Mouse (Mus musculus): ENCODE results near the gene Tmsb15a.

DNA sequence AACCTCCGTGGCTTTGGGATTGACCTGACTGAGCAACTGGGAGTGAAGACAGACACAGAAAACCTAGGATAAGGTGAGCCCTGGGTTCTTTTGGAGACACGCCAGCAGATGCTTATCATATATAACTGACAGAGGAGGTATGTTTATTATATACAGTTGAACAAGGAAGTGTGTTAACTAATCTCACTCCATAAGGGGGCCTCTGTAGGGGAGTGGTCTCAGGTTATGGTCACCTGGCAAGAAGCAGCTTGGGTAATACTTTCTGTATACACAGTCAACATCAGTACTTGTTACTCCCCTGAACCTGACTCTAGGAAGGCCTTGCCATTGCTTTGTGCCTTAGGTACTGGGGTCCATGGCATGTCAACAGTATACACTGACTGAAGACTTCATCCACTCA, 43.5 kb upstream of the Tmsb15a start:
- no peak for TF ChIP-seq GATA1 (IDR thresholded peaks at IDR 0.05; ENCODE audit: low read length)
- TF ChIP-seq TAL1 (IDR thresholded peaks at IDR 0.05; ENCODE audit: low read length): no peak

Data from erythroblast, embryonic 14.5 days (primary cell).